Mouse (Mus musculus) E14TG2a.4 (cell line): Measurements from ENCODE around the gene Dag1.
"Not testable (repeated sequence)": the region's sequence is repeated elsewhere in the genome, so short reads cannot be mapped to it uniquely, and the experiment has no call there.

Experiments used
- H3K27me3 ChIP-seq: 2 replicates; pipeline ENCODE4 v1.6.1; 2014; ENCODE audit warnings: low read length, control low read depth; ENCODE audit not compliant: insufficient read depth
- H3K36me3 ChIP-seq: 2 replicates; pipeline ENCODE4 v1.6.1; 2014; ENCODE audit warnings: low read length, control low read depth; ENCODE audit not compliant: insufficient read depth
- H3K4me1 ChIP-seq: replicated peaks from 2 replicates; pipeline ENCODE4 v1.6.1; 2014; ENCODE audit warnings: low read depth, low read length, control low read depth
- H3K4me3 ChIP-seq: replicated peaks from 2 replicates; pipeline ENCODE4 v1.5.1; 2014; ENCODE audit warnings: mild to moderate bottlenecking, low read length
- H3K9me3 ChIP-seq: 2 replicates; pipeline ENCODE4 v1.6.1; 2014; ENCODE audit warnings: low read length, control low read depth
- CTCF ChIP-seq: conservative IDR thresholded peaks from 2 replicates; pipeline ENCODE4 v1.5.1; 2014; ENCODE audit warnings: low read length
- NANOG ChIP-seq: IDR thresholded peaks from 2 replicates; pipeline ENCODE4 v1.6.1; 2014; ENCODE audit warnings: borderline replicate concordance, low read length, mixed read lengths
- POU5F1 ChIP-seq: IDR thresholded peaks from 2 replicates; pipeline ENCODE4 v1.6.1; 2014; ENCODE audit warnings: low read length, borderline replicate concordance

Gene Dag1

GRCm38 (mm10) chr9:108203015-108203414, 60.7 kb downstream of the Dag1 start:
- Histone ChIP-seq H3K27me3 (no peaks in the 10 kb centered on the region), H3K4me1 (peaks cover 74% of the 10 kb centered on the region), H3K4me3 (no peak overlapping the region), H3K36me3 (peaks cover 29% of the 10 kb centered on the region), H3K9me3 (no peaks in the 10 kb centered on the region)
- TF ChIP-seq CTCF: peak; percentile 83
- no peak for TF ChIP-seq POU5F1

GRCm38 (mm10) chr9:108202169-108202568, 61.6 kb downstream of the Dag1 start:
- H3K4me3 ChIP-seq: no peak overlapping the region
- no peaks in the 10 kb centered on the region for H3K9me3 ChIP-seq
- H3K4me1 ChIP-seq: peaks cover 71% of the 10 kb centered on the region
- TF ChIP-seq CTCF (peak; percentile 18), POU5F1 (no peak)
- H3K27me3 ChIP-seq: no peaks in the 10 kb centered on the region
- H3K36me3 ChIP-seq: peaks cover 20% of the 10 kb centered on the region

- H3K27me3 ChIP-seq: no peaks in the 10 kb centered on the region
- peaks cover 10% of the 10 kb centered on the region for H3K36me3 ChIP-seq
- H3K4me1 ChIP-seq: peaks cover 69% of the 10 kb centered on the region
- peak overlapping the region; percentile 27; the same call in 1 of the 2 replicates for H3K4me3 ChIP-seq
- no peaks in the 10 kb centered on the region for H3K9me3 ChIP-seq
- no peak for TF ChIP-seq NANOG
- TF ChIP-seq CTCF: peak; percentile 73
- TF ChIP-seq POU5F1: no peak
Measured at GRCm38 (mm10) chr9:108201160-108201559, 62.6 kb downstream of the Dag1 start.

- peaks cover 9% of the 10 kb centered on the region for H3K27me3 ChIP-seq
- peaks cover 44% of the 10 kb centered on the region for H3K4me1 ChIP-seq
- no peak for TF ChIP-seq POU5F1
- TF ChIP-seq CTCF: no peak
- TF ChIP-seq NANOG: no peak
- no peaks in the 10 kb centered on the region for H3K36me3 ChIP-seq
- no peaks in the 10 kb centered on the region for H3K9me3 ChIP-seq
- H3K4me3 ChIP-seq: no peak overlapping the region
Measured at GRCm38 (mm10) chr9:108198621-108199020, 65.1 kb downstream of the Dag1 start.

DNA sequence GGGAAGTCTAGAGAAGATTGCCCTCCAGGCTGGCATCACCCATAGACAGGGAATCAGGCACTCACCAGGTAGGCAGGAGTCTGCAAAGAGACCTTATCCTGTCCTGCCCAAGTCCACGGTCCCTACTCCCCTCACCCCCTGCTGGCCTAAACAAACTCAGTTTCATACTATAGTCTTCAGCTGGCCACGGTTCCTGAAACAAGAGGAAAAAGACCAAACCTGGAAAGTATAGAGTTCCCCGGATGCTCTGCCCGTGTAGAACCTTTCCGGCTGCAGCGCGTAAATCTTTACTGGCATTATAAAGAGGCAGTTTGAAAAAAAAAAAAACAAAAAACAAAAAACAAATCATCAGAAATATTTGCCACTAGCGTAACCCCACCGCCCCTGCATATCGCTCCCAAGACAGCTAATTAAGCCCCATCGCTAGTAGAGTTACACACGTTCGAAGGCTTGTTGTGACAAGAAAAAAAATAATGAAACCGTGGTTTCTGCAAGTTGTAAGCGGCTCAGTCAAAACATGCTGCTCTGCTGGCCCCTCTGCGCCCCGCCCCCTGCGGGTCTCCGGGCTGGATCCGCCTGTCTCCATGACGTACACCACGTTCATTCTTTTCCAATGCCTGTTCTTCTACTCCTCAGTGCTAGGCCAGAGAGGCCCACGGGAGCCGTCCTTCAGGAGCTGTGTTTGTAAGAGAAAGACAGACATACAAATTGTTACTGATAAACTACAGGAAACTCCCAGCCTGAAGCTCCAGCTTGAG, 66.7 kb downstream of the Dag1 start:
- Histone ChIP-seq H3K4me3 (0 out of 2 replicates have a peak overlapping the region, but pooled peaks have one; percentile 5), H3K4me1 (peaks cover 31% of the 10 kb centered on the region), H3K9me3 (no peaks in the 10 kb centered on the region), H3K36me3 (no peaks in the 10 kb centered on the region), H3K27me3 (peaks cover 23% of the 10 kb centered on the region)
- no peak for TF ChIP-seq NANOG
- TF ChIP-seq POU5F1: no peak
- no peak for TF ChIP-seq CTCF

DNA sequence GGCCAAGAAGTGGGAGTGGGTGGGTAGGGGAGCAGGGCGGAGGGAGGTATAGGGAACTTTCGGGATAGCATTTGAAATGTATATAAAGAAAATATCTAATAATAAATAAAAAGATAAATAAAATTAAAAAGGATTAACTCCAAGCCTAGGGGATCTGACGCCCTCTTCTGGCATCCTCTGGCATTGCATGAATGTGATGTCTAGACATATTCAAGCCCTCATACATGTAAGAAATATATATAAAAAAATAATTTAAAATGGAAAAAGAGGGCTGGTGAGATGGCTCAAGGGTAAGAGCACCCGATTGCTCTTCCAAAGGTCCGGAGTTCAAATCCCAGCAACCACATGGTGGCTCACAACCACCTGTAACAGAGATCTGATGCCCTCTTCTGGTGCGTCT, 67.5 kb downstream of the Dag1 start:
- H3K4me3 ChIP-seq, H3K9me3 ChIP-seq, H3K36me3 ChIP-seq: not testable (repeated sequence)
- Histone ChIP-seq H3K27me3 (peaks cover 31% of the 10 kb centered on the region), H3K4me1 (peaks cover 24% of the 10 kb centered on the region)
- TF ChIP-seq CTCF: peak; percentile 57

GRCm38 (mm10) chr9:108189787-108190679, 73.7 kb downstream of the Dag1 start, which contains the start of gene Bsn:
Gene Bsn (minus strand): TSS chr9:108190384.
- H3K4me1 ChIP-seq: peaks cover 5% of the 10 kb centered on the region; the same call in 1 of the 2 replicates
- TF ChIP-seq NANOG: no peak
- TF ChIP-seq POU5F1: no peak
- no peak for TF ChIP-seq CTCF

GRCm38 (mm10) chr9:108189488-108189786, 74.3 kb downstream of the Dag1 start:
- Histone ChIP-seq H3K9me3 (no peaks in the 10 kb centered on the region), H3K36me3 (no peaks in the 10 kb centered on the region), H3K4me1 (peaks cover 5% of the 10 kb centered on the region; the same call in 1 of the 2 replicates), H3K27me3 (peaks cover 87% of the 10 kb centered on the region), H3K4me3 (peak overlapping the region; percentile 79)
- TF ChIP-seq POU5F1 (no peak), CTCF (no peak), NANOG (no peak)

More at GRCm38 (mm10) chr9:108189787-108190679, 73.7 kb downstream of the Dag1 start, which contains the start of gene Bsn:
- Histone ChIP-seq H3K4me3 (peak within 1 kb of the TSS; percentile 79), H3K27me3 (peaks cover 90% of the 10 kb centered on the region), H3K9me3 (no peaks in the 10 kb centered on the region), H3K36me3 (no peaks in the 10 kb centered on the region)
